Mouse (Mus musculus) embryo, embryonic 10 days (tissue): ENCODE measurements around the gene Ino80b.

Source experiments
- DNase-seq: peaks from one replicate; pipeline ENCODE4 v3.0.0-alpha.2; 2015; ENCODE audit warnings: low spot score

Gene Ino80b

DNA sequence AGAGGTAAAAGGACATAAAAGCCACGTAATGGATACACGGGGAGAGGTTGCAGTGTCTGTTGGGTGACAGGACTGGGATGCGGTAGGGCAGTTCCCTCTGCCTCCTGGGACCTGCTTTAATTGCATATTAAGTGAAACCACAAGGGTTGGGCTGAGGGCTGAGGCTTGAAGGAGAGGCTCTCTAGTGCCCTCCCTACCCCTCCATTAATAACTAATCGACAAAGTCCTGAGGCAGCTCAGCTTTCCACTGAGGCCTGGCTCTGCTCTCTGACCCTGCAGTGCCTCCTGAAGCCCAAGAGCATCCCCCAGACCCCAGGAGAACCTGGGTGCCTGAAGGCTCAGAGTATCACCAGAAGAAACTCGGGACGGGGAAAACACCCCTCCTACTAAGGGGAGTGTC is 40.8 kb downstream of the Ino80b start:
- no peak for DNase-seq

DNA sequence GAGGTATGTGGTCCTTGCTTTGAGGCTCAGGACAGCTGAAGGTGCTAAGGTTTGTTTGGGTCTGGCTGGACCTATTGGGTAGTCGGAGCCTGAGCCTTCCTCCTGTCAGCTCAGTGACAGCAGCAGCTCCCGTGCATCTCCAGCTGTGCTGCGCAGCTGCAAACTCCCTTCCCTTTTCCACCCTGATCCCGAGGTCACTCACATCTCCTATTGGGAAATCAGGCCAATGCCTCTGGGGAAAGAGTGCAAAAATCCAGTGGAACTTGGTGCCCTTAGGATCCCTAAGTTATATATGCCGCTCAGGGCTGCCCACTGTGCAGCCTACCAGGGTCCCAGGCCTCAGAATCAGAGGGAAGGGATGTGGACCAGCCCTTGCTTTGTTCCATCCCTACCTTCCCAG is 41.7 kb downstream of the Ino80b start:
- DNase-seq: no peak

DNA sequence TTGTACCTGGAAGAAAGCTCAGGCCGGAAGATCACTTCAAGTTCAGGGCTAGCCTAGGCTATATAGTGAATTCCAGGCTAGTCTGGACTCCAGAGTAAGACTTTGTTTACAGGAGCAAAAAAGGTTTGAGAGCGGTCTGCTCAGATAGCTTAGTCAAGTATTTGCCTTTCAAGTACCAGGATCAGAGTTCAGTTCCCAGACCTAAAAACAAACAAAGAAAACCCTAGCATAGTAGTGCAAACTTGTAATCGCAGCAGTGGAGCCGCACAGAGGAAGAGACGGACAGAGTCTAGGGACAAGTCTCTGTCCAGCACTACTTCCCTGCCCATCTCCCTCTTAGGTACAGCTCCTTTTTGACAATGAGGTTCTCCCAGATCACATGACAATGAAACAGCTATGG is 45.0 kb downstream of the Ino80b start:
- DNase-seq: no peak

DNA sequence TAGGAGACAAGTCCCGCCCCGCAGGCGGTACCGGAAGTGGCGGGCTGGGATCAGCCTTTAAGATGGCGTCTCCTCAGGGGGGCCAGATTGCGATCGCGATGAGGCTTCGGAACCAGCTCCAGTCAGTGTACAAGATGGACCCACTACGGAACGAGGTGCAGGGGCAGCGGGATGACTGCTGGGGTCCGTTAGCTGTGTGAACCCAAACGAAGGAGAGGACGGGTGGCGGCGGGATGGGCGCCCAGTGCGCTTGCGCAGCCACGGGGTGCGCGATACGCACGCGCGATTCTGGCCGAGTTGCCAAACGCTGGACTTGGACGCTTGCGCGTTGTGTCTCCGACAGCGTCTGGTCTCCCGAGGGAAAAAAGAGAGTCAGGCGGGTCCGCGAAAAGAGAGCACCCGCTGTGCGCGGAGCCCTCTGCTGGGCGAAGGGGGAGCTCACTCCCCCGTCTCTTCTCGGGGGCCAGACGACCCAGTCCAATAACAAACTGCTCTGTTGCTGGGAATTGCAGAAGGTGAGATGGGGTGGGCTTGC is 46.8 kb downstream of the Ino80b start:
- DNase-seq: peak; percentile 98

DNA sequence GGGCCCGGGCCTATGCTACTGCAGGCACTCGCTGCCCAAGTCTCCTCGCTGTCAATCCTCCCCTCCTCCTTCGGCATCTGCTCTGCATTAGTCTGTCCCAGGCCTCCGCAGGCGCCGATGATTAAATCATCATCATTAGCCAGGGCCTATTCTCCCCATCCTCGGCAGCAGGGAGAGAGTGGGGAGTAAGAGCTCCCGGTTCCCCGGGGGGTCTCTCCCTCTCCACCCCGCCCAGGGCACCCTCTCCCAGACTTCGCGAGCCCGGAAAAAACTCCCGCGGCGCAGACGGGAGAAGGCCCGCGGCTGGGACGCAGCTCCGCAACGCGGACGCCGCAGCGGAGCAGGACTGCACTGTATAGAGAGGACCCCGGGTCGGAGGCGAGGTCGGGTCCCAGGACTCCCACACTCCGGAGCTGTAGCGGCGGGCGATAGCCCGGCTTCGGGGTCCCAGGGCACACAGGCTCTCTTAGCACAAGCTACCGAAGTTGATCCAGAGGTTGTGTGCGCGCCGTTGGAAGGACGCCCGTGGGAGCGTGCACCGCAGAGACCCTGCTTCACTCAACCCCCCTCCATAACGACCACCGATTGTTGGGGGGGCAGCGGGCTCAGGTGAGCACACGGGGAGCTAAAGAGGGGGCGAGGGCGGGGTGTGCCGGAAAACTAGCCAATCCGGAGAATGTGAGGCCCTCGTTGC is 47.5 kb downstream of the Ino80b start, which contains the start of gene Pcgf1:
TSS of gene Pcgf1 (plus strand) at position 240 of the 694 bp plus-strand sequence.
- peak; percentile 78 for DNase-seq

DNA sequence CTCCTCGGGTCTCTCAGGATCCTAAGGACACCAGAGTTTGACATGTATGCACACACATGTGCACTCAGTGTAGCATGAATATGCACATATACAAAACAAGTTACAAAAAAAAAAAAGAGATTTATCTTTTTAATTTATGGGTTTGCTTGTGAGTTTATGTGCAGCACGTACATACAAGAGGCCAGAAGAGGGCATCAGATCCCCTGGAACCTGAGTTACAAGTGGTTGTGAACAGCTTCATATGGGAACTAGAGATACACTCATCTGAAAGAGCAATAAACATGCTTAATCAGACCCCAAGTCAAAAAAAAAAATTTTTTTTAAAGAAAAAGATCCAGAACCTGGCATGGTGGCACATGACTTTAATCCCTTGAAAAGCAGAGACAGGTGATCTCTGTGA is 50.3 kb downstream of the Ino80b start:
- DNase-seq: peak; percentile 44
